Mouse (Mus musculus) heart, adult 11 months (tissue): ENCODE results near the gene Alg6.

ENCODE experiments used
- DNase-seq: peaks from one replicate; pipeline ENCODE4 v3.0.0; 2022

The Alg6 gene

DNA sequence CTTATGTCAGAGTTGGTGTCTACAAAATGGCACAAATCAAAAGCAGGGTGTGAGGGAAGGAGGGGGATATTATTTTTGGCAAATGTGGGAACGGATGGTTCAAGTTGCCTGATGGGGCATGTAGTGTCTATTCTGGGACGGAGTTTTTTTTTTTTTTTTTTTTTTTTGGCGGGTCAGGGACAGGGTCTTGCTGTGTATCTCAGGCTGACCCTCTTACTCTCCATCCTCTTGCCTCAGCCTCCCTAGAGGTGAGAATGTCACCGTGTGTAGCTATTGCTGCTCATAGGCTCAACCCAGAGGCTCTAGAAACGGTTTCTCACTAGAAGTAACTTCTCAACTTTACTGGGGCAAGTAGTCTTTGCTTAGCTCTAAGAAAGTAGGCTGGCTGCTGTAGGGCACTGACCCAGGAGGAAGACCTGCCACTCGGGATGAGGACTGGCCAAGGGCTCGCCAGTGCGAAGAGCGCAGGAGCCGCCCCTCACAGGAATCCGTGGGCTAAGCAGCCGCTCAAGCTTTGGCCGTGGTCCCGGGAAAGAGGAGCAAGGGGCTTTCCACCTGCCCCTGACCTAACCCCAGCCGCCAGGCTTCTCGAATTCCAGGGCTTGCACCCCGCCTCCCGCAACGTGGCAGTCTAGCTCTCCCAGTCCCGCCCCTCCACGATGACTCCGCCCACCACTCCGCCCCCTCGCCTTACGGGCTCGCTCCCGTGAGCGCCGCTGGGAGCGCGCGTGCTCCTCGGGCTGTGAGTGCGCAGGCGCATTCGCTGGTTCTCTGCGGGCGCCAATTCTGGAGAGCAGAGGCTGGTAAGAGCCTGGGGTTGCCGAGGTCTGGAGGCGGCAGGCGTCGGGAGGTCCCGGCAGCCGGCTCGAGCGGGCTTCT is at the start of gene Alg6:
Gene Alg6 (plus strand): TSS at position 761 of the 879 bp plus-strand sequence.
- DNase-seq = peak; percentile 100

DNA sequence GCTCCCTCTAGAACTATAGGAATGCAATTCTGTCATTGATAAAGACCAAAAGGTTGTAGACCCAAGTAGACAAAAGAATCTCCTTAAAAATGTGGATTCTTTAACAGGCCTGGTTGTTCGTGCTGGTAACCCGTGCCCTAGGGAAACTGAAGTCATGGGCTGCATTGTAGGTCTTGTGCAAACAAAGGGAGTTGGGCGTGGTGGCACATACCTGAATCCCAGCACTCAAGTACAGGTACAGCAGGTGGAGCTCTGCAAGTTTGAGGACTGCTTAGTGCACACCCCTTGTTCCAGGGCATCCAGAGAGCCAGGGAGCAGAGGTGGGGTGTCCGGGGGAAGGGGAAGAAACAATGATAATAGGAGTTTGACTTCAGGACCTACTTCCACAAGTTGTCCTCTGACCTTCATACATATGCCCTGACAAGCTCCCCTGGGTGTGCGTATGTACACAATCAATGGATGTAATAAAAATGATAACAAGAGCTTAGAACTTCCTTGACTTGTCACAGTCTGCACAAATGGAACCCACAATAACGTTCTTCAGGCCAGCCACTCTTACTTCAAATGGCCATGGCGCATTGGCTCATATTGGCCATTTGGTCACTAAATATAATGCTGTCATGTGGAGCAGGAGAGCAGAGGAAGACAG is 45.1 kb upstream of the Alg6 start:
- DNase-seq = no peak

DNA sequence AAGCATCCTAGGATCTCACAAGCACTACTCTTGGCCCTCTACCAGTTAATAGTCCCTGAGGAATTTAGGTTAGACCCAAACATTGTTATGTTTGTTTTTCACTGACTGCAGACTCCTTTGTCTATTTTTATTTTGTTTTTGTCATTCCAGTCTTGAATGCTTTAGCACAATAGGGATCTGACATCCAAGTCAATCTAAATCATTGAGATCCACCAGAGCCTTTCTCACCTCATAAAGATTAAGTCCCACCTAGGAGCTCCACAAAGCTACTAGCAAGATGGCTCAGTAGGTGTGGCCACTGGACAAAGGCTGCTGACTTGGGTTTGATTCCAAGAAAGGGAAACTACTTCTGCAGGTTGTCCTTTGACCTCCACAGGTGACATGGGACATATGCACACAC is 40.3 kb upstream of the Alg6 start:
- no peak for DNase-seq

DNA sequence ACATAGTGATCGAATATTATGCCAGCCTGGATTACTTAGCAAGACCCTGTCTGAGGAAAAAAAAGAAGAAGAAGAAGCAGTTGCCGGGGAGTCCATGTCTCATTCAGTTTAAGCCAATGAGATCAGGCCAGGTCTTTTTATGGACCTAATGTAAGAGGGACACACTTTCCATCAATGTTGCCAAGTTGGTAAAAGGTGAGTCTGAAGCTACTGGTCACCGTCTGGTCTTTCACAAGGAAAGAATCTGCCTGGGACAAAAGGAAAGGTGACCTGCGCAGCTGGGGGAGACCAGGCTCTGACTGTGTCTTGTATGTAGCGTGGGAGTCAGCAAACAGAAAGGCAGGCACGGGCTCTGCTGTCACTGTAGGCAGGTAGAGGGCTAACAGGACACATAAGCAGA is 31.5 kb upstream of the Alg6 start:
- peak; percentile 93 for DNase-seq

DNA sequence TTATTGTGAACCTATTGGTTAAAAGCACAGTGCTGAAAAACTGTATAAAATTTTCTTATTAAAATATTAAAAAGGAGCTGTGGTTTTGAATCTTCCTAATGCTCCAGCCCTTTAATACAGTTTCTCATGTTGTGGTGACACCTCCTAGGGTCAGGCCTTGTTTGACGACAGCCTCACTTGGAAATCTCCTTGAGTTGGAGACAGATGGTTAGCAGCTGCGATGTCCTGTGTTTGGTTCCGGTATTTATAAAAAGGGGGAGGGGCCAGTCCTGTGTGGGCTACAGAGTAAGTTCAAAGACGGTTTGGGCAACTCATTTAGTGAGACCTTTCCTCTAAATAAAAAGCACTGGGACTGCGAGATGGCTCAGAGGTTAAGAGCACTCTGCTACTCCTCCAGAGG is 29.2 kb upstream of the Alg6 start:
- DNase-seq = peak; percentile 59

DNA sequence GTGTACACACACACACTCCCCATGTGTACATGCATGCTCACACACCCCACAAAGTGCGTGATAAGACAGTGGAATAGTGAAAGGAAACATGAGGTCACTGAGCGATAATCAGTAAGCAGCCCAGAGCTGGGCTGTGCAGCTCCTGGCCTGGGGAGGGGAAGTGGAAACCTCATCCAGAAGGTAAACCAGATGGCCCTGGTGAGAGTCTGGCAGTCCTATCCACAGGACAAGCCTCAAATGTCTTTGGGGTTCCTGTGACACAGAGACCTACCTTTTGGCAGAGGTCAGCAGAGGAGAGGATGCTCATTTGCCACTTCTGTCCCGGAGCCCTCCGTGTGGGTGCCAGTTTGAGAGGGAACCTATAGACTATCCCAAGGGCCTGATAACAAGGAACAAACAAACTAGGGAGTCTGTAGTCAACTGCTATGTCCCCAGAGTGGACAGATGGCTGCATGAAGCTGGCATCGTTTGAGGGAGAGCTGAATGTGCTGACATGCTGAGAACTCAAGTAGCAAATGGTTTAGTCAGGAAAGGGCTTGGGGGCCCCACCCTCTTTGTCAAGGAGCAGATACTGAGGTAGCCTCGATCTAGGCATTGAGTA is 2.8 kb upstream of the Alg6 start:
- DNase-seq = peak; percentile 81

DNA sequence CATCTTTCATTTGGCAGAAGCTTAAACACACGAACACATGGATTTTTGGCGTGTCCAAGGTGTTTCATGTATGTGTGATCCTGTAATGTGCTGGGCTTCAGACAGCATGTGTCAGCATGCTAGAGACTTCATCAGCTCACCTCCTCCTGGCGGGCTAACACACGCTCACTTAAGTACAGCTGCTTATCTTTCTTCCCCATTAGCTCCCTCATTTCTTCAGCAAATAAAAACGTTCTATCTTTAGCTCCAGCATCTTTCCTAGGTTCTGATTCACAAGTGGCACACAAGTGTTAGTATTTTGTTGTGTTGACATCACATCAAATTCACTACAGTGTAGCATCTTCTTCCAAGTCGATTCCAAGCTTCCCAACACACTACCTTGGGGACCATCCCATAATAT is 1.5 kb upstream of the Alg6 start:
- peak; percentile 51 for DNase-seq

DNA sequence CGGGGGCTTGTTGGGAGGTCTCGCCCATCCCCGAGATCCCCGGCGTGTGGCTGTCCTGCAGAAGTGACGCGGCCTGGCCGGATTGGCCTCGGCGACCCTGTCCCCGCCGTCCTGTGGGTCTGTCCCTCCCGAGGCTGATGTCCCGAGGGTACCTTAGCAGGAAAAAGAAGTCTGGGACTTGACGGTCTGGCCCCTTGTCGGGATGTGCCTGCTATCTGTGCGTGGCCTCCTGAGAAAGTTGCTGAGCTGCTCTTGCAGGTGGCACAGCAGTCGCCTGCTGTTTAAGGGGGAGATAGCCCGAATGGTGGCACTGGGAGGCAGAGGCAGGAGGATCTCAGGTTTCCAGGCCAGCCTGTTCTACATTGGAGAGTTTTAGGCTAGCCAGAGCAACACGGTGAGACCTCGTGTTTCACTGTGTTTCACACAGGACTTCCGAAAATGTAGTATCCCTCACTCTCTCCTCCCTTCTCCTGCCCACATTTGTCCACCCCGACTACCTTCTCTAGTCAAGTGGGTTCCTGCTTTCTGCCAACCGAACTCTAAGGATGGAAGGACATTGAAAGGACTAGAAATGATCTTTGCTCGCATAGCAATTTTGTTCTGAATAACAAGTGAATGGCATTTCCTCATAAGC is 436 bp downstream of the Alg6 start:
- no peak for DNase-seq

DNA sequence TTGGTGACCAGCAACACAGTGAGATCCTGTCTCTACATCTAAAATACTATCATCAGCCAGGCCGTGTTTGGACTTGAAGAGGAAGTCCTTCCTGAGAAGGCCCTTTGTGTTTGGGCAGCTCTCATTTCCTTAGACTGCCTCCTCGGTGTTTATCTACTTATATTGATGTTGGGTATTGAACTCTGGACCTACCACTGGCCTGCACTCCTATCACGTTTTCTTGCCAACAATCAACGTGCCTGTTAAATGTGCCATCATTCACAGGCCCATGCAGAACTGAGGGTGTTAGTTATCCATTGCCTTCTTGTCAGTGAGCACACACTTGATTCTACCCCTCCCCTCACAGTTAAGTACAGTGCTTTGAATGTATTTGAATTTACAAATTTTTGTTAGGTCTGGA is 2.4 kb downstream of the Alg6 start:
- no peak for DNase-seq

DNA sequence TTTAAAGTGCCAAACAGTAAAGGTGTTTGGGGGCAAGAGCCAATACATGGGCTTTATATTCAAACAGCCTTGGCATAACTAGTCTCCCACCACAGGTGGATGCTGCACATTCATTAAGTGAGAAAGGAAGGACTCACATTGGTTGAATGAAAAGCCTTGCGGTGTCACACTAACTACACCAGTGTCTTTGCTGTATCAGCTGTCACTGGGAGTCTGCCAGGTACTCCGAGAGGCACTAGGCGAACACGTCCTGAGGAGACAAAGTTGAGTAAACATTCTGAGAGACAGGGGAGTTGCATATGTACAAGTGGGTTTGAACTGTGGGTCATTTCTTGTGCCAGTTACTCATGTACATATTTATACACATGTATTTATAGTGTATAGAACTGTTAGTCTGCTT is 8.9 kb downstream of the Alg6 start:
- DNase-seq = peak; percentile 87

DNA sequence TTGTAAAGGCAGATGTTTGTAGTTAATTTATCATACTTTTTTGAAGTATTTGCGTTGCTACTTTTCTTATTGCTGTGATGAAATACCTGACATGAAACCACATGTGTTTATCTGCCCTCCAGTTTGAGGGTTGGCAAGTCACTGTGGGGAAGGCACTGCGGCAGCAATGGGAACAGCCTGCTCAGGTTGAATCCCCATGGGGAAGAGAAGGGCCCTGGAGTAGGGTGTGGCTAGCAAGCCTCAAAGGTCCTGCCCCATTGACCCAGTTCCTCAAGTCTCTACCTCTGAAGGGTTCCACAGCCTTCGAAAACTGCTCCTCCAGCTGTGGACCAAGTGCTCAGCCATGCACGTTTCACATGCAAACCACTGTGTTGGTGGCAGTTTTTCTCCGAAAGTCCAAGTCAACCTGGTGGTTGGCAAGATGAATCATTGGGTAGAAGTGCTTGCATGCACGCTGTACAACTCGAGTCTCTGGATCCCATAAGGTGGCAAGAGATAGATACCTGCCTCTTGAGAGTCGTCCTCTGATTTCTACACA is 10.5 kb downstream of the Alg6 start:
- peak; percentile 77 for DNase-seq

DNA sequence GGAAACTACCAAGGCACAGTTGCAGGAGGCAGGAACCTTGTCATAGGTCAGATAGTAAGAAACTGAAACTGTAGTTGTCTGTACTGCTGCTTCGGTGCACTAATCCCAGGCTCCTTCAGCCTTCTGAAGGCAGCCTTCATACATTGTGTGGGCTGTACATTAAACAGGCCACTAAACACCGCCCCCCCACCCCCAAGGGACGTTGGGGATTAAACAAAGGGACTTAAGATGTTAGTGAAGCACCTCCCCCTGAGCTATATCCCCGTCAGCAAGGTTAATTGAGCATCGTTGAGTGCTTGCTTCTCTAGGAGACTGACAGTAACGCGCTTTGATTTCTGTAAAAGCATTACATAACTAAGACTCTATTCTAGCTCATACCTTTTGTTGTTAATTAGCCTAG is 24.4 kb downstream of the Alg6 start:
- DNase-seq = no peak

DNA sequence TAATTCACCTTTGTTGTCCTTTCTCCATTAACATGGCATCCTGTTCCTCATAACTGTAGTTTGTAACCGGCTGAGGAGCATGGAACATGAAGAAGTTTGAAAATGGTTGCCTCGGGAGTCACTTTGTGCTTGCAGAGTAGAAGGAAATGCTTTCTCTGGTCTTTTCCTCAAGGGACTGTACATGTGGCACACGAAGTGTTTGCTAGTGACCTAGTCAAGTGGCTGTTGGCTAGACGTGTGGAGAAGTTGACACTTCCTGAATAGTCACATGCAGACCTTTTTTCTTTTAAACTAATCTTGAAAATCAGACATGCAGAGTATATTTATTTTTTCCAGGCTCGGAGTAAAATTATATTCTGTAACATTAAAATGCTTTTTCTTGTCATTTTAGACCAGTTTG is 37.0 kb downstream of the Alg6 start:
- no peak for DNase-seq

DNA sequence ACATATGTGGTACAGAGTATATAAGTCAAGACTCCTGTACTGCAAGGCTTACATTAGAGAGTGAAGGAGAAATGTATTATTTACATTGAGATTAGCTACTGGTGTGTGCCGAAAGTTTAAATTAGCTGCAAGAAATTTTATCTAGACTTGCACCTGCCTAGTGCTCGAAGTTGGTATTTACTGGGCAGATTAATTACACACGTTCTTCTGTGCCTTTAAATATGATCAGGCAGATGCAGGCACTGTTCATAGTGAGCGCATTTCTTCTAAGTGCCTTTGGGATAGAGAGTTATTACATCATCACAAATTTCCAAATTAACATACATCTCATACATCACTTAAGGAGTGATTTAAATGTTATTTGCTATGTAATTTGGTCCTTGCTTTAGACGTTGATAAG is 50.8 kb downstream of the Alg6 start:
- DNase-seq = no peak

DNA sequence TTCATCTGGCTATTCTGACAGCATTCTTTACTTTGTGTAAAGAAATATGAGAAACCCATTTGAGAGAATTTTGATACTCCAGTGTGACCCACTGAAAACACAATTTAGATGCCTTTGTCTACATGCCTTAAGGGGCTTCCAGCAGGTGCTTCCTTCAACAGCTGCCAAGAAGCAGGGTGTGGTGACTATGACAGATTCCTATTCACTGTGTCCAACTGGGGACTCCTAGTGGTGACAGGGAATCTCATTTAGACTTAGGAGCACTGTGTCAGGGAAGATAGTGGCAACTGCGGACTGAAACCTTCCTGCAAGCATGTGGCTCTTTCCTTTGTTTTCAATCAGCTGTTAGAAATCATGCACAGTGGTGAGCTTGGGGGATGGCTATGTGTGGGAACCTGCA is 51.3 kb downstream of the Alg6 start:
- peak; percentile 95 for DNase-seq

DNA sequence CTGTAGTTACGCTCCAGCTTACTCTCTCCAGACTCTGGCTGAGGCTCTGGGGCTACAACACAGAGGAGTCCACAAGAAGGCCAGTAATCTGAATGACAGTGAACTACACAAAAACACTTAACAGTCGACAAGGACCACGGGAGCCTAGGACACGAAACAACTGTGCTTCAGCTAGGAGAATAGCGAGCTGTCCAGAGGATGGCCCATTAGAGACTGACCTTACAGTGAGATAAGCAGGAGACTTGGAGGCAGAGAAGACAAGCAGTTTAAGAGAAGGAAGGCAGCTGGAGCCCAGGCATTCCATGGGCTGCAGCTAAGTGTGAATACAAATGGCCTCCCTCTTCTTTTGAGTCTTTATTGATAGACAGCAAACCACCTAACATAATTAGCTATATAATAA is 55.1 kb downstream of the Alg6 start:
- DNase-seq = no peak

DNA sequence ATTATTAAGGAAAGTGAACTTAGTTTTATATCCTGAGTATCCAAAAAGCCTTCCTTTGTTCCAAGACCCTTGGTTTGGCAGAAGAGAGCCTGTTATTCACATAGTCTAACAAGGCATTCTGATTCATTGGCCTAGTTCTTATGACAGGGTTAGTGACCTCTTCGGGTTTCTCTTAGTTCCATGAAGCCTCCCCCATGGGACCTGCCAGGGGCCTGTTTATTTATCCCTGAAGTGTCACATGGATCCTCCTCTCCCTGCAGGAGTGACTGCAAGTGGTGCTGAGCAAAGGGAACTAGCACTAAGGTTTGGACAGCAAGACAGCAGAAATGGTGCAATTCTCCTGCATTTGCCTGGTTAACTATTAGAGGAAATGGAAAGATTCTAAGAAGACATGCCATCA is 57.6 kb downstream of the Alg6 start:
- peak; percentile 88 for DNase-seq

DNA sequence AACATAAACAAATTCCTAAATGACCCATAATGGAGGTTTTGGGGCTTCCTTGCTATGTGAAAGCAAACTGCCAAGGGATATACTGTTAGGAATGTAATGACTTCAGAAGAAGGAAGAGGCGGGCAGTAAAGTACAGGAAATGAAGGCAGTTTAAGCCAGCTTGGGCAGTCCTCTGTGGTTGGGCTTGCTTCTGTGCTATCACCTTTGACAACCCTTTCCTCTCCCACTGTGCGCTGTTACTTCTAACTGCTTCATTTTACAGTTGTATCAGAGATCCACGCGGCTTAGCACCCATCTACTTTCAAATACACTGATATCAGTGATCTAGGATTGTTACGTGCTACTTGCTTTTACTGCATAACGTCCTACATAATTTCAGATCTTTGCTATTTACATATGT is 76.9 kb downstream of the Alg6 start:
- DNase-seq = no peak
